Mouse (Mus musculus): Measurements from ENCODE around the gene Stoml3. TPM values are rescaled to one million over a fixed set of nuclear protein-coding genes. Genes with fewer than 3 reads are reported as not detected.

Gene Stoml3
- polyA plus RNA-seq, 1 experiment from 2014 or later: not detected

DNA sequence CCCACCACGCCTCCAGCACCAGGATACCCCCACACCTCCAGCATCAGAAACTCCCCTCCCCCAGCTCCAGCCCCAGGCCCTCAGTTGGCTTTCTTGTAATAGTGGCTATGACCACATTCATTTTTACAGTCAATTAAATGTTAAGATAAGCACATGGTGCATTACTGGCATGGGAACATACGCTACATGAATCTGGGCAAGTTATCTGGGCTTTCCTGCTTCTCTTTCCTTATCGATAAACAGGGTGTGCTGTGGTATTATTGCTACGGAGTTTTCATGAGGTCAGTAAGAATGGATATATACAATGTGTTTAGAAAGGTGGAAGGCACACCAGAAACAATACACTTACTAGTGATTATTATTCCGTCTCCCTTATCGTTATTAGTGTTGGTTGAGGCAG is 43.6 kb downstream of the Stoml3 start:
- Histone ChIP-seq H3K9me3 (replicated peaks) (no peaks in the 10 kb centered on the region), H3K36me3 (no peaks in the 10 kb centered on the region), H3K27me3 (no peaks in the 10 kb centered on the region), H3K27ac (no peak overlapping the region), H3K4me1 (replicated peaks) (no peaks in the 10 kb centered on the region), H3K9ac (no peak overlapping the region), H3K4me3 (replicated peaks) (no peak overlapping the region), H3K4me2 (no peak overlapping the region)
- DNase-seq (no peak), ATAC-seq (ENCODE audit: low read depth) (no peak)
- 45% methylated on average over 6 of the region's 6 CpGs for WGBS (ENCODE audit: insufficient replicate concordance)

DNA sequence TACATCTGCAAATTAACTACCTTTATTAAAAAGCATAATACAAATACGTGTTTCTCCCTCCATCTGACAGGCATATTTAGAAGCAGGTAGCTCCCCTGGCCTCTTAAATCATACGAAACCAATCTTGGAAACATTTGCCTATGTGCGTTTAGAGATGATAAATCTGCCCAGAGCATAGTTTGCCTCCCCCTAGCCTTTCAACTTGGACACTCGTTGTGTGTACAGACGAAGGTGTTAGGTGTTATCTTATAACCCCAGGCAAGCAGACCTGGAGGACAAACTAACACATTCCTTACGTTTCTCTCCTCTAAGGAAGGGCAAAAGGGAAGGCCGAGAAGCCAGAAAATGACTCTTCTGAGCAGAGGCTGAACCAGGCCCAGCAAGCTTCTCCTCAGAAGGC is 64.2 kb downstream of the Stoml3 start:
- Histone ChIP-seq H3K9ac (no peak overlapping the region), H3K36me3 (no peaks in the 10 kb centered on the region), H3K4me1 (replicated peaks) (no peaks in the 10 kb centered on the region), H3K27ac (no peak overlapping the region), H3K27me3 (no peaks in the 10 kb centered on the region), H3K9me3 (replicated peaks) (no peaks in the 10 kb centered on the region), H3K4me2 (no peak overlapping the region), H3K4me3 (replicated peaks) (no peak overlapping the region)
- DNase-seq: no peak
- no peak for ATAC-seq (ENCODE audit: low read depth)
- 46% methylated on average over 7 of the region's 7 CpGs for WGBS (ENCODE audit: insufficient replicate concordance)

DNA sequence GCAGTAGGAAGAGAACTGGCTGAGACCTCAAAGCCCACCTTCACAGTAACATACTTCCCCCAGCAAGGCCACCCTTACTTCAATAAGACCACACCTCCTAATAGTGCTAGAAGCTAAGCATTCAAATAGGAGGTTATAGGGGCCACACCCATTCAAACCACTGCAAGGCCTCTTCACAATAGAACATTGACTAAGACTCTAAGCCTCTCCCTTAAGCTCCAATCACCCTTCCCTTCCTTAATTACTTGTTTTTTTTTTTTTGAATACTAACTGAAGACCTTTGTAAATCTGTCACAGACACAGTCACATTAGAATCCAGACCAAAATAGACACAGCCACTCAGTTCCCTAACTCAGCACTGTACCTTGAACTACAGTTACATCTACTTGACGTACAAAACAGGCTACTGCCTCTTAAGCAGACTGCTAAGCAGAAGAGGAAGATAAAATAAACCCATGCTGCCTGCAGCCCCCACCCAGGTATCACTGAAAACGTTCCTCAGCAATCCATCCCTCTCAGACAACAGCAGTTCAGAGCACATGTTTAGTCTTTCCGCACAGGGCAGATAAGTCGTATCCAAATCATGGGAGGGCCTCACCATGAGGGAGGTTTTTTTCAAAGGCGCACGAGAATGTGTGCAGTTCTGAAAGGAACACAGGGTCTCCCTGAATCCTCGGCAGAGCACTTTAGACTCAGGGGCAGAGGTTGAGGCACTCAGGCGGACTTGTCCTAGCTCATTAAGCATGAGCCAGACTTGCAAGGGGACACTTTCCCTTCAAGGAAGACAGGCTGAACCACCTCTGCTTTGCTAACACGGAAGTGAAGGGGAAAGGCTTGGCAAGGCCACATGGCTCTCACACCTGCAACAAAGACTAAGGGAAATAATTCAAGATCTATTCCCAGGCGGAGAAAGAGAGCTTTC is 66.8 kb downstream of the Stoml3 start:
- H3K4me2 ChIP-seq: no peak overlapping the region
- H3K9ac ChIP-seq: no peak overlapping the region
- H3K27ac ChIP-seq: no peak overlapping the region
- H3K36me3 ChIP-seq: no peaks in the 10 kb centered on the region
- DNase-seq (no peak), ATAC-seq (ENCODE audit: low read depth) (no peak)
- no peak overlapping the region for H3K4me3 ChIP-seq (replicated peaks)
- 49% methylated on average over 10 of the region's 10 CpGs for WGBS (ENCODE audit: insufficient replicate concordance)
- H3K4me1 ChIP-seq (replicated peaks): no peaks in the 10 kb centered on the region
- H3K27me3 ChIP-seq: no peaks in the 10 kb centered on the region
- H3K9me3 ChIP-seq (replicated peaks): no peaks in the 10 kb centered on the region

DNA sequence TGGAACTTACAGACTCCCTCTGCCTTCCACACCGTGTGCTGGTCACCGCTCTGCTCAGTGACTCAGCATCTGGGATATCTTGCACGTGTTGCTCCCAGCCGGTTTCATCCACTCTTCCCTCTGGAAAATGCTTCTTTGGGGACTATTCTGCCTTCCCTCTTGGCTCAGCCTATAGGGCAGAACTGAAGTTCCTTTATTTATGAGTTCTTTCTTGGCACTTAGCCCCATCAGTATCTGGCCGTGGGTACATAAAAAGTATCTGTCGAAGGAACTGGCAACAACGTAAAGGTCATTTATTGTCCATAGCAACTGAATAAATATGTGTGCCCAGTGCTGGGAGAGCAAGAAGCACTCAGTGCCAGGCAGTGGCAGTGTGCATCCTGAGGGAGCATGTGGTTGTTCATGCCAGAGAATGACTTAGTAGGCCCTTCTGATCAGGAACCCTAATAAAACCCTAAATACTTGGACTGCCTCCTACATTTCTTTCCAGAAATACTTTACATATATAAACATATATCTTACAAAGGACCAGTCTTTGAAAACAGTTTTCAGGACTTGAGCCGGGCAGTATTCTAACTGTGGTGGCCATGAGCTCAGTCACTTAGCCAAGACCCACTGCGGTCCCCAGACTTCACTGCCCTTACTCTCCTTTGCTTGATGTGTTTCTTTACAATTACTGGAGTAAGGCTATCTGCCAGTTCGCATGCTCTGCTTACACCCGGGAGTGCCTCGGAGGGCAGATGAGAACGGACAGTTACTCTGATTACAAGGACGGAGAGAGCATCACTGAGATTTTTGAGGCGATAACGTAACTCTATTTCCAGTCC is 69.1 kb downstream of the Stoml3 start:
- Histone ChIP-seq H3K36me3 (no peaks in the 10 kb centered on the region), H3K4me2 (no peak overlapping the region), H3K9ac (no peak overlapping the region), H3K27me3 (no peaks in the 10 kb centered on the region), H3K9me3 (replicated peaks) (no peaks in the 10 kb centered on the region), H3K4me1 (replicated peaks) (peaks cover 10% of the 10 kb centered on the region), H3K4me3 (replicated peaks) (no peak overlapping the region), H3K27ac (no peak overlapping the region)
- ATAC-seq (ENCODE audit: low read depth): no peak
- DNase-seq: no peak
- WGBS (ENCODE audit: insufficient replicate concordance): 72% methylated on average over 16 of the region's 16 CpGs

Other genes starting within 250 kb of the Stoml3 start
- 4.0 and 5.0 TPM in 2 replicates for gene Nhlrc3, start 25.3 kb upstream of the Stoml3 start, polyA plus RNA-seq (2015; fragmentation: Nextera tagmentation; extraction: Ambion mirVana)
- 4.9 and 5.4 TPM in 2 replicates for gene Proser1, start 25.0 kb upstream of the Stoml3 start, polyA plus RNA-seq (2015; fragmentation: Nextera tagmentation; extraction: Ambion mirVana)
- 0.35 and 0.39 TPM in 2 replicates for gene Frem2, start 168.7 kb downstream of the Stoml3 start, polyA plus RNA-seq (2015; fragmentation: Nextera tagmentation; extraction: Ambion mirVana)